Mouse (Mus musculus) liver, embryonic 14.5 days (tissue): ENCODE measurements at regions not wholly inside any gene's neighbourhood (a gene's known extent, or its start where the extent isn't known, plus 50 kb on each side); places are given as distances from the start of the nearest gene placed in this dataset.

Source experiments
- CTCF ChIP-seq: IDR thresholded peaks from 2 replicates; pipeline ENCODE4 v1.5.1; 2016; ENCODE audit warnings: antibody characterized with exemption, low read depth, control low read depth
- EP300 ChIP-seq: IDR thresholded peaks from 2 replicates; pipeline ENCODE4 v1.6.1; 2016; ENCODE audit warnings: antibody characterized with exemption, low read depth

- no peak for TF ChIP-seq EP300
- no peak for TF ChIP-seq CTCF
Measured at GRCm38 (mm10) chr16:92878081-92878480, 52.1 kb upstream of the Runx1 start.
